Mouse (Mus musculus) neural tube, postnatal 0 days (tissue): Measurements from ENCODE around the gene Syt1. TPM values are rescaled to one million over a fixed set of nuclear protein-coding genes. Genes with fewer than 3 reads are reported as not detected.

Experiments used
- polyA plus RNA-seq: library from polyadenylated mRNA; unstranded; fragments of >200 nt; fragmentation: Nextera tagmentation; extraction: Ambion mirVana; gene quantifications from 2 replicates; pipeline ENCODE4 v1.2.1, GENCODE M21; 2015

Gene Syt1
- 132 and 144 TPM in 2 replicates for polyA plus RNA-seq

DNA sequence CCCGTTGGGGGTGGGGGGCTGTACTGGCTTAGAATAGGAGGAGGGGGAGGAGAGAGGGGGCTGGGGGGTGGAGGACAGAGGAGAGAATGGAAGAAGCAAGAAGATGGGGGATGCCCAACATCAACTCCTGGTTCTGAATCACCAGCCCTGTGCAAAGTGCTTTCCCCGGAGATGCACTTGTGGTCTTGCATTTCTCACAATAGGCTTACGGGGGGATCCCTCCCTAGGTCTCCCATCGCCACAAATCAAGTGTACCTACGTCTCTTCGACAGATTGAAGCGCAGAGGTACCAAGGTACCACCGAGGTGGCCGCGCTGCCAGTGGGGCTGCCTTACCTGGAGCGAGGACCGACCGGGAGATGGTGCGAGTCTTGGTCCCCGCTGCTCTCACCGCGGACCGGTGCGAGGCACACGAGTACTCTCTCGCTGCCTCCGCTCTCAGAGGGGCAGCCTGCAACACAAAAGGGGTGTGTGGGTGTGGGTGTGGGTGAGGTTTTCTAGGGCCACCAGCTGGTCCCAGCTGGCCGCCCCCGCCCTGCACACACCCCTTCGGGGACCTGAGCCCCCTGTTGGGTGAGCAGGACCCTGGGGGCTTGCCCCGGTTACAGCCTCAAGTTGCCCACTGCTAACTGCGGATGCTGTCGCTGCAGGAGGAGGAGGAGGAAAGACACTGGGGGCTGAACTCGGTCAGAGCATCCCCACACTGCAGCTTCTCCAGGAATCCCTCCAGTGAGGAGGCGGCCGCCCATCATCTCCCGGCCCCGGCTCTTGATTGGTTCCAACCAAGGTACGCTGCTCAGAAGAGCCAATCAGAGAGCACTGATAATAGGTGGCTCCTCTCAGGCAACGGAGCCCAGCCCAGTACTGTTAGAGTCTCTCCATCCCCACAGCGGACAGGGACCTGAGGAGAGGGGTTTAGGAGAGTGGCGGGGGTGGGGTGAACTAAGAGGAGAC is at the start of gene Syt1:
Syt1 (minus strand) TSS at position 742 of the 953 bp plus-strand sequence.

GRCm38 (mm10) chr10:108699946-108700345 is 310.8 kb downstream of the Syt1 start, which contains the start of gene Gm5136:
Gm5136 (minus strand) TSS chr10:108700160.

